Mouse (Mus musculus): Measurements from ENCODE around the gene D130043K22Rik.
"Not testable (repeated sequence)": the region's sequence is repeated elsewhere in the genome, so short reads cannot be mapped to it uniquely, and the experiment has no call there.

Gene D130043K22Rik

GRCm38 (mm10) chr13:24831353-24832130 lies 13.4 kb upstream of the D130043K22Rik start, which contains the start of the genes Acot13 and Tdp2:
TSS of gene Acot13 (minus strand) at chr13:24831540.
TSS of gene Tdp2 (plus strand) at chr13:24831679.
- DNase-seq (ENCODE audit: low spot score), result peak; percentile 96

GRCm38 (mm10) chr13:24832131-24832810 lies 12.7 kb upstream of the D130043K22Rik start:
- no peak for DNase-seq (ENCODE audit: low spot score)

DNA sequence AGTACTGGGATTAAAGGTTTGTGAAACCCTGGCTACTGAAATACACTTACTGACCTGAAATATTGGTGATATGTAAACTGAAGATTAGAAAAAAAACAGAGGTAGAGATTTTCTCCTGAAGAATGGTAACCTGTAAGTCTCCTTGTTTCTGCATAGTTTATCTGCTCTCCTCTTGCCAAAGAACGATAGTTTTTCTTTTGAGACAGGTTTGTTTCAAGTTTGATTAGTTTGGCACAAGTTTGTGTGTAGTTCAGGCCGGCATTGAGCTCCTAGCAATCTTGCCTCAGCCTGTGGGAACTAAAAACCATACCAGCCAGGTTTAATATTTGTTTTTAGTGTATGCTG lies 12.2 kb upstream of the D130043K22Rik start:
- no peak for DNase-seq (ENCODE audit: low spot score)

GRCm38 (mm10) chr13:24837765-24838164 lies 7.2 kb upstream of the D130043K22Rik start:
- not testable (repeated sequence) for DNase-seq (ENCODE audit: low spot score)

- no peak for DNase-seq (ENCODE audit: low spot score)
Measured at GRCm38 (mm10) chr13:24839831-24840230, 5.1 kb upstream of the D130043K22Rik start.

GRCm38 (mm10) chr13:24841702-24842101 lies 3.2 kb upstream of the D130043K22Rik start:
- DNase-seq (ENCODE audit: low spot score), result no peak

- DNase-seq (ENCODE audit: low spot score), result no peak
Measured at GRCm38 (mm10) chr13:24849318-24849717, 4.4 kb downstream of the D130043K22Rik start.

- DNase-seq (ENCODE audit: low spot score), result no peak
Measured at GRCm38 (mm10) chr13:24851989-24852388, 7.1 kb downstream of the D130043K22Rik start.

GRCm38 (mm10) chr13:24852570-24852969 lies 7.6 kb downstream of the D130043K22Rik start:
- no peak for DNase-seq (ENCODE audit: low spot score)

DNA sequence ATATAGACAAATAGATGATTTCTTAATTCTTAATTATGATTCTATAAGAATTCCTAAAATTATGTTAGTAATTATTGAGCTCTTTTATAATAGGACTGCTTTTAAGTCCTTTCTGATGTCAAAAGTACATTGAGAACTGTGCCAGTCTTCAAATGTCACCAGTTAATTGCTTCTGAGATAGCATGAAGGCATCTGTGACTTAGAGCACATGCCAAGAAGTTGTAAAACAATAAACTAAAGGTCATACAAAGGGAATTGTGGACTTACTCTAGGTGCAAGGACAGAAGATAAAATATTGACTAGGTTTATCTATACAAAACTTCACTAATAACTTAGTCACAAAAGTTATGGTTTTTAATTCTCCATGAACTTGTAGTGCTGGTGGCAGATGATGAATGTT lies 14.2 kb downstream of the D130043K22Rik start:
- no peak for DNase-seq (ENCODE audit: low spot score)

GRCm38 (mm10) chr13:24861084-24861483 lies 16.1 kb downstream of the D130043K22Rik start:
- DNase-seq (ENCODE audit: low spot score), result no peak

- DNase-seq (ENCODE audit: low spot score), result peak; percentile 11
Measured at GRCm38 (mm10) chr13:24862021-24862420, 17.1 kb downstream of the D130043K22Rik start.

DNA sequence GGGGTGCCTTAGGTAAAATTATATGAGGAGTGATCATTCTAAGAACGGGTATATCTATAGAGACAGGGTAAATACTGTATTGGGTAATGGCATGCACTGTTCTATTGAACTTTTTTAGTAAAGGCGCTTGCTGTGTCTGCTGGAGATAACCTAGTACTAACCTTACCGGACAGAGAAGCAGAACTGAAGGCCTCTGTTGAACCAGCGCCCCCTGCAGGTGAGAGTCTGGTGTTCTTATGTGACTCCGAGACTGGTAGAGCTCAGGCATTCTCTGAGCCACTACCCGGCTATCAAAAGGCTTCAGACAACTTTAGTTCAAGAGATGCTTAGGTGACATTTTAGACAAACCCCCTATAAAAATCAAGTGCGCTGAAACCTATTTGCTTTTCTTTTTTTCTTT lies 17.6 kb downstream of the D130043K22Rik start:
- no peak for DNase-seq (ENCODE audit: low spot score)

DNA sequence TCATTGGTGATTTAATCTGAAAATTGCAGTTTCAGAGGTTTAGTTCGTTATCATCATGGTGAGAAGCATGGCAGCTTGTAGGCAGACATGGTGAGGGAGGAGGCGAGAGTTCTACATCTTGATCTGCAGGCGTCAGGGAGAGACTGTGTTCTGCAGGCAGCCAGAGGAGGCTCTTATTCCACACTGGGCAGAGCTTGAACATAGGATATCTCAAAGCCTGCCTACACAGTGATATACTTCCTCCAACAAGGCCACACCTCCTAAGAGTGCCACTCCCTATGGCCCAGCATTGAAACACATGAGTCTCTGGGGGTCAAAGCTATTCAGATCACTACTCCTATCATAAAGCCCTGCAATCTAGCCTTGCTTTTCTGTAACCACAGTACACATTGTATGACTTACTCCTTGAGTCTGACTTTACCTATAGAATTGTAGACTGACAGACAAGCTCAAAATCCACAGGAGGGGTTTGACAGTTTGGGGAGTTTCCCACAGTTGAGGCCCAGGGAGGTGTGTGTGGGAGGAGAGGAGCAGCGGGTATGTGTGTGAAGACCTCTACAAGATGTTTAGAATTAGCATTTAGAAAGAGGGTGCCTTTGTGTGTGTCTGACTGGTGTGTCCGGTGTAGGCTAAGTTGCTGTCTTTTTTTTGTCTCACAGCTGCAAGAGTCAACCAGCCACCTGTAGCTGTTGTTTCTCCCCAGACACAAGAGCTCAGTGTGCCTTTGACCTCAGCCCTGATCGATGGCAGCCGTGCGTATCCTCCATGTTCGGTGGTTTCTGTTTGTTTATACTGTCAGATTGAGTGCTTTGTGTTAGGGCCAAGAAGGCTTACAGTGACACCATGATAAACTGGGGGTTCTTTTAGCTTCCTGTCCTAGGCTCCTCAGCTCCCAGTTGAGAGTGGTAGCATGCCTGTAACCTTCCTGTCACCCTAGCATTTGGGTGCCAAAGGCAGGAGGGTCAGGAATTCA lies 21.8 kb downstream of the D130043K22Rik start:
- DNase-seq (ENCODE audit: low spot score), result no peak

DNA sequence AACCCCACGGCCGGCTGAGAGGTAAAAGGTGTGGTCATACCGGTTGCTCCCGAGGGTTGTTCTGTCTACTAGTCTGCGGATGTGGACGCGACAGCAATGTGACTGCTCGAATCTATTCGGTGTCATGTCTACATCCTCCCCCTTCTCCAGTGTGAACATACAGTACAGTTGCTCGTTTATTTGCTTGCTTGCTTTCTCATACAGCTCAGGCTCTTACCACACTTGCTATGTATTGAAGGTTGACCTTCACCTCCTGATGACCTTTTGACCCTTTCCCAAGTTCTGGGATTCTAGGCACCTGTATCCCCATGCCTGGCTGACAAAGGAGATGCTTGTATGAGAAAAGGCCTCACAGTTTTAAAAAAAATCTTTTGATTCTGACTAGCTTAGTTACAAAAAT lies 22.9 kb downstream of the D130043K22Rik start:
- no peak for DNase-seq (ENCODE audit: low spot score)

GRCm38 (mm10) chr13:24868233-24868632 lies 23.3 kb downstream of the D130043K22Rik start:
- DNase-seq (ENCODE audit: low spot score), result no peak

- DNase-seq (ENCODE audit: low spot score), result no peak
Measured at GRCm38 (mm10) chr13:24879359-24880040, 34.6 kb downstream of the D130043K22Rik start.

- no peak for DNase-seq (ENCODE audit: low spot score)
Measured at GRCm38 (mm10) chr13:24880208-24880607, 35.3 kb downstream of the D130043K22Rik start.

GRCm38 (mm10) chr13:24880704-24881103 lies 35.8 kb downstream of the D130043K22Rik start:
- DNase-seq (ENCODE audit: low spot score), result no peak

DNA sequence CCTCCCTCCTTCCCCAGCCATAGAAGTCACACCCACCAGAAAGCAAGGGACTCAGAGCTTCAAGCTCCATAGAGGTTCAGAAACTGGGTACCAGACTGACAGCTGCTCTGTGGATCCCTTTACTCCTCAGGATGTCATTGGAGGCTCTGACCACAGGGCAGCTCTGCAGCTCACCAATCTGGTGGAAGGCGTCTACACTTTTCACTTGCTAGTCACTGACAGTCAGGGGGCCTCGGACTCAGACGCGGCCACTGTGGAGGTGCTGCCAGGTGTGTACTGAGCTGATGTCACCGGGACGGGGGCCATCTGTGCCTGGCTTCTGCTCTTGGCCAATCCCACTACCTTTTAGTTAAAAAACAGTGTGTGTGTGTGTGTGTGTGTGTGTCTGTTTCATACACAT lies 37.5 kb downstream of the D130043K22Rik start:
- DNase-seq (ENCODE audit: low spot score), result no peak

DNA sequence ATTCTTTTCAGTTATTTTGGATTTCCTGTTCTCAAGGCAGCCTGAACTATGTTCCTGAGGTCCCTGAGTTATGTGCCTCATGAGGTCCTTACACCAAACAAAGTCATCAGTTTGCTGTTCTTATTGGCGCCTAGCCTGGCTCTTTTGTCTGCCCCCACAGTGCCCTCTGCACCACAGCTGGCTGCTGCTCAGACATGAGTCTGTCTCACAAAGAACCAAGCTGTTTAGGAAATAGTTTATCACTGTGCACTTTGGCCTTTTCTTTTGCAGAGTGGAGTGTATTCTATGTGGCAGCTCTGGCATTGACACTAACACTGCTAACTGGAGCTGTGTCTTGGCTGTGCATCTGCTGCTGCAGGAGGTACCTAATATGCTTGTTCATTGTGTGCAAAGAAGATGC lies 44.6 kb downstream of the D130043K22Rik start:
- DNase-seq (ENCODE audit: low spot score), result no peak

GRCm38 (mm10) chr13:24892516-24892915 lies 47.6 kb downstream of the D130043K22Rik start:
- no peak for DNase-seq (ENCODE audit: low spot score)

Data from MN1 (cell line).